Mouse (Mus musculus) thymus, postnatal 14 days (tissue): ENCODE measurements around the gene Ltf.

Experiments
- DNase-seq: peaks from one replicate; pipeline ENCODE4 v3.0.0; 2021

The Ltf gene

GRCm38 (mm10) chr9:111019022-111019421 lies at the start of gene Ltf:
Ltf (plus strand) TSS chr9:111019271.
- DNase-seq, result no peak

DNA sequence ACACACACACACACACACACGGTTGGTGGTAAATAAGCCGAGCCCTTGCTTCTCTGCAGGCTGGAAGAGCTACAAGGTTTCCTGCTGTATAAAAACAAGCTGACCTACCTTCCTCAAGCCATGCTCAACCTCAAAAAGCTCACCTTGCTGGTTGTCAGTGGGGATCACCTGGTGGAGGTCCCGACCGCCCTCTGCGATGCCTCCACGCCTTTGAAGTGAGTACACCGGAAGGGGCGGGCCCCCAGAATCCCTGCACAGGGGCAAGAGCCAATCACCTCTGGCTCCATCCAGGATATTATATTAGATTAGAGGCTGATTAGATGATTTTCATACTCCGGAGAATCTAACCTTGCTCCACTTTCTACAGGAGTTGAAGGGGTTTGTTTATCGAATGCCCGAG lies 39.7 kb upstream of the Ltf start:
- no peak for DNase-seq

DNA sequence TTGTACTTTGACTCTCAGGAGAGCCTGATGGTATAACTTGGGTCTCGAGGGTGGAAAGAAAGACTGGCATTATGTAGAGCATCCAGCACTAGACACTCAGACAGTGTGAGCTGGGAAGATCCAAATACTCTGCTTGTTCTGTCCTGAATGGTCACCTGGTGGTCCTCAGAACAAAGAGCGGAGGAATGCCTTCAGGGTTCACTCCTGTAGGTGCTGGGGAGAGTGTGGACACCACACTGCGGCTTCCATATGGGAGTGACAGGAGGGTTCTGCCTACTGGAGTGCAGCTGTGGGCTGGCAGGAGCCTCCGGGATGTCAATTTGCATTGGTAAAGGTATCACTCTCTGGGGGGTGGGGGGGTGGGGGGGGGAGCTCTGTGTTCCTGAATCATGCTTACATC lies 36.7 kb upstream of the Ltf start:
- no peak for DNase-seq

DNA sequence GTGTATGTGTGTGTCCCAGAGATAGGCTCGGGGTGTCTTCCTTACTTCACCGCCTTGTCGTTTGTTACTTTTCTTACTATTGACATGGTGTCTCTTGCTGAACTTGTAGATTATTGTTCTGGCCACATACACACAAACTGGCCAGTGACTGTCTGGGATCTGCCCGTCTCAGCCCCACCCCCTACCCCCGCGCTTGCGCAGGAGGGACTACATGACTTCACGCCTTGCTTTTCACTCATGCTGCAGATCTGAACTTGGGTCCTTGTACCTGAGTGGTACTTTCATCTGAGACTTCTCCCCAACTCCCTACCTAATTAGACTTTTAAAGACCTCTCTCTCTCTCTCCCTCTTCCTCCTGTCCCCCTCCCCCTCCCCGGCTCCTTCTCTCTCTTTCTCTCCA lies 35.0 kb upstream of the Ltf start:
- DNase-seq, result no peak

DNA sequence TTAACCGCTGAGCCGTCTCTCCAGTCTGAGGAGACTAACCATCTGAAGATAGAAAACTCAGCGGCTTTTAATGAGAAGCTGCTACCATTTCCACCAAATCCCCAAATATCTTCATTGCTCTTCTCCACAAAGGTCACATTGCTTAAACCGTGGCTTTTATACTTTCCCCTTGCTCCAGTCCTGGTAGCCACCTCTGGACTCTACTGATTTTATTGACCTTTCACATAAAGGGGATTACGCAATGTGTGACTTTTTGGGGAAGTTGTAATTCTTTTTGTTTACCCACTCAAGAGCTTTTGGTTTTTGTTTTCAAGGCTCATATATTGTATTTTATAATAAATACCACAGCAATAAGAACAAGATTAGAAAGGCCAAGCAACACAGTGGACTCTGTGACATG lies 33.5 kb upstream of the Ltf start:
- no peak for DNase-seq

DNA sequence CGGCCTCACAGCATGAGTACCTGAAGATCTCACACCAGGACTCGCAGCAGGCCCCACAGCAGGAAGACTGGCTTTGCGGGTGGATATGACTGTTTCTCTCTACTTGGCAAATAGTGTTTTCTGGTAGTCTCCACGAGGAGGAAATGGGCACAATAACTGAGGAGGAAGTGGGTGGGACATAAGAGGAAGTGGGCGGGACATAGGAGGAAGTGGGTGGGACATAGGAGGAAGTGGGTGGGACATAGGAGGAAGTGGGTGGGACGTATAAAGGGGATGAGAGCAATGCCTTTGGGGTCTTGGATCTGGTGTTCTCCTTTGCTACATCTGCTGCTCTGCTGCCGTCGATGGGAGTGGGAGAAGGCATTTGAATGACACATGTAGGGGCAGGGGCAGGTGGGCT lies 33.1 kb upstream of the Ltf start:
- peak; percentile 10 for DNase-seq

- no peak for DNase-seq
Measured at GRCm38 (mm10) chr9:110987331-110987730, 31.7 kb upstream of the Ltf start.

DNA sequence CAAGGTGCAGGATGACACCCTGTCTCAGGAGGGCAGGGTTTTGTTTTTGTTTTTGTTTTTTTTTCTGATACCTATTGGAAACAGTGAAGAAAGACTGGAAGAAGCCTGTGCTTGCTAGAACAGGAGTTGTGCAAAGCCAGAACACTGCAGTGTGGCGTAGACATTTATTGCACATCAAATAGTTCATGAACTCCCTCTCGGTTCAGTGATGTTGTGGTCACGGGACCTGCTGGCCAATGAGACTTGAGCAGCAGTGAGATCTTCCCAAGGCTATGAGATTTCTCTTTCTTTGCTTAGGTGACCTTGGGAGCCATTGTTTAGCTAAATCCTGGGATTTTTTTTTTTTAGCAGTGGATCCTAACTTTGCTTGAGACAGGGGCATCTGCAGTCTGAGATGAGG lies 31.0 kb upstream of the Ltf start:
- DNase-seq, result no peak

GRCm38 (mm10) chr9:110989141-110989540 lies 29.9 kb upstream of the Ltf start:
- DNase-seq, result no peak

DNA sequence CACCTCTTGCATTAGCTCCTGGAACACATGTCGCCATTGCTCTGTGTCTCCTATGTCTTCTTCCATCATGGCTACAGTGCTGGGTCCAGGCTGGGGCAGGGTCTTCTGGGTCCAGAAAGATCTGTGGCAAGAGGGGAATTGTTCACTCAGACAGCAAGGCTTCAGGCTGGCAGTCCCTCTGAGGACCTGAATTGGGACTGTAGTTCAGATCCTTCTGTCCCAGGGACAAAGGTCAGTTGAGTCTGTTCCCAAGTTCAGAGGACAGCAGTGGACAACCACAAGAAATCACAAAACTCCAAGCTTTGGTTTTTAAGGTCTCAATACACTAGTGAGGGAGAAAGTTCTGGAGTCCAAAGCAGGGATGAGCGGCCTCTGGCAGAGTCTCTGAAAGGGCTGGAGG lies 29.5 kb upstream of the Ltf start:
- DNase-seq, result no peak

GRCm38 (mm10) chr9:110990204-110990603 lies 28.9 kb upstream of the Ltf start, which contains the start of gene Rtp3:
Rtp3 (minus strand) TSS chr9:110990583.
- DNase-seq, result no peak

DNA sequence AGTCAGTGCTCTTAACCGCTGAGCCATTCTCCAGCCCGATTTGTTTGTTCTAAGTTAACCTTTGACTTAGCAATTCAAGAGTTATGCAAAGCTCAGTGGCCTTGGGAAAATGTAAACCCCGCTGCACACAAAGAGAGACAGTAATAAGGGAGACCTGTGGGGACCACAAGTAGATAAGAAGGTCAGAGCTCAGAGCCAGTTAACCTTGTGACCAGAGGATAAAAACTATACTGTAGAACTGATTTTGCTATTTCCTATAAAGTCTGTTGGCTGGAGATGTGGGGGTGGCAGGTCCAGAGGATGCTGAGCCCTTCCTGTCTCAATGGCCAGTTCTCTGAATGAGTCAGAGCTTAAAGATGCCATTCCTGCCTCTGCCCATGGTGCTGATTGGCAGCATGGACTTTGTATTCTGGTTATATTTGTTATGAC lies 25.8 kb upstream of the Ltf start:
- DNase-seq, result no peak

GRCm38 (mm10) chr9:110994716-110995172 lies 24.3 kb upstream of the Ltf start:
- peak; percentile 87 for DNase-seq

DNA sequence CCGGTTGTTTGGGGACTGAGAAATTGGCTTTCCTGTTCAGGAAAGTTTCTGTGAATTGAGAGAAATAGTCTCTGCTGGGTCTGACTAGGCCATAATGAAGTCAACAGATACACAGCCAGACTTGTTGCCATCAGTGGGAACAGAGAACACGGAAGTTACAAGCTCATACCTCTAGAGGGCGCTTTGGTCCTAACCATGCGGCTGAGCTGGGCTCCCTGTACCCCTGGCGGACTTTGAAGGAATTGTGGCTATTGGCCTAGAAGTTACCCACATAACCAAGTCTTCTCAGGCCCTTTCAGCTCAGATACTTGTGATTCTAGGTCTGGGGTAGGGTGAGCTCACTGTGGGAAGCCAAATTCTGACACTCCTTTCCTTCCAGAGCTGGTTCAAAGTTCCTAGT lies 21.8 kb upstream of the Ltf start:
- DNase-seq, result peak; percentile 82

DNA sequence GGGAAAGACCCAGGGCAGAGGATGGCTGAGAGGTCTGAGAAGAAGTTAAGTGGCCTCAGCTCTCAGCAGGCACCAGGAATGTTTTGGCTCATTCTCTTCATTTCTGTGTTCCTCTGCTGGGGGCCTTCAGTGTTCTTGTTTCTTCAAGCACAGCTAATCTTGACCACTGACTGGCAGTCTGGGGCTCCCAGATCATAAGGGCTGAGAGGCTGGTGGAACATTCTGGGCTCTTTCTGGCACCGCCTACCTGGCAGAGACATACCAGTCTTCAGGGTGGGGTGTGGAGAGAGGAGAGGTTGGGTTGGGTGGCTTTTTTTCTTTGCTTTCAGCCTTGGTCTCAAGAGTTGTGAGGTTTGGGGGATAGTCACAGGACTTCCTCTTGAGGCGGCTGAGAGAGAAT lies 20.0 kb upstream of the Ltf start:
- no peak for DNase-seq

DNA sequence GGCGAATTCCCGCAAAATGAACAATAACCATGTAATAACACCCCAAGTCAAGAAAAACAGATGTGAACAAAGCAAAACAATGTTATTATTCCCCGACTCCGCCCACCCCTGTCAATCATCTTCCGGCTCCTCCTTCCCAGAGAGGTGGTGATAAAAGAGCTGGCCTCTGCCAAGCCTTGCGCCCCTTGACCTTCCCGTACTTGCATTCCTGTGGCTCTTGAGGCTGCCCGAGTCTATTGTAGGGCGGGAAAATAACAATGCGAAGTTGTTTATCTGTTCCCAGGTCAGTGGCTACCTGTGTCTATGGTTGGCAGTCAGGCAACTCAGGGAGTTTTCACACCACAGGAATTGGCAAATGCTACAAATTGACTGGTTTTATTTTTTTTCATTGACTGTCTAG lies 19.2 kb upstream of the Ltf start:
- DNase-seq, result no peak

- no peak for DNase-seq
Measured at GRCm38 (mm10) chr9:111001621-111002020, 17.4 kb upstream of the Ltf start.

GRCm38 (mm10) chr9:111003279-111003678 lies 15.8 kb upstream of the Ltf start:
- no peak for DNase-seq

- no peak for DNase-seq
Measured at GRCm38 (mm10) chr9:111006544-111006943, 12.5 kb upstream of the Ltf start.

DNA sequence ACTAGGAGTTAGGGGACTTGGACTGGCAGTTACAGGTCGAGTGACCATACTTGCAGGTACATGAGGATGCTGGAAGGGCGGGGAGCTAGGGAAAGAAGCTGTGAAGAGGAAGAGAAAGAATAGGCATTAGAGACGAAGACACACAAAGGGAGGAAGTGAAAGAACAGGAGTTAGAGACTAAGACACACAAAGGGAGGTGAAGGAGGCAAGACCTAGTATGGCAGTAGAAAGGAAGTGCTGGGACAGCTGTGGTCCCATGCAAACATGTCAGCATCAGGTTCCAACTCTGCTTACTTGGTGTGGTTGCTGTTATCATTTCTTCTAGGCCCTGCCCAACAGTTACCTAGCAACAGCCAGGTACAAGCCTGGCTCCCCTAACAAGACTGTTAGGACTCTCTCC lies 9.3 kb upstream of the Ltf start:
- DNase-seq, result no peak

DNA sequence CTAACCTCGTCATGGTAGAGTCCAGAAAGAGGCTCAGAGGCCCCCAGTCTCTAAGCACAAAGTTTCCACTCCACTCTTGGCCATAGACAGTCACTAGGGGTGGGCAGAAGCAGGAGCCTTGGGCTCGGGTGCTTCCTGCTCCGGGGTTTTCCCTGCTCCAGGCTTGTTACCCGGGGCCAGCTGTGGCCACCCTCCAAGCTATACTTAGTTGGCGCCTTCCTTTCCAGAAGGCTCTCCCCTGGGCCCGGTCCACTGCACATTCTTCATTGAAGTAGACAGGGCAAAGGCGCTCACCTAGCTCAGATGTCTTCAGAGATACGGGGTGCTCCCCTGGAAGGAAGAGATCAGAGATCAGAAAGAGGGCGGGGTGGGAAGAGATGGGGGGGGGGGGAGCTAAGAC lies 7.5 kb upstream of the Ltf start:
- DNase-seq, result no peak

- DNase-seq, result no peak
Measured at GRCm38 (mm10) chr9:111012041-111012440, 7.0 kb upstream of the Ltf start.

- no peak for DNase-seq
Measured at GRCm38 (mm10) chr9:111015658-111016057, 3.4 kb upstream of the Ltf start.

GRCm38 (mm10) chr9:111026791-111027190 lies 7.7 kb downstream of the Ltf start:
- no peak for DNase-seq

DNA sequence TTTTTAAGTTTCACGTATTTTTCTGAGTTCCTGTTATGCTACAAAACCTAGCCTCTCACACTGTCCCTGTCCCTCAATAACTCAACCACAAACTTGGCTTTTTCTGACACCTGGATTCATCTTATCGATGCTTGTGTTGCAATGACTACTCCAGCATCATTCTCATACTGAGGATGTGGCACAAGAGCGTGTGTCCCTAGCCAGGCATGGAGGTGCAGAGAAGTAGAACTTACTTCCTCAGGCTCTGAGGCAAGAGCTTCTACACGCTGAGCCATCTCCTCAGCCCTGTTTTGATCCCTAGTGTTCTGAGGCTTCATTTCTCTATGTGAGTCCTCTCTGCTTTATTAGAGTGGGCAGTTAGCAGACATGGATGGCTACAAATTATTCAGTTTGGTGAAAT lies 14.6 kb downstream of the Ltf start:
- DNase-seq, result no peak

GRCm38 (mm10) chr9:111039966-111040365 lies 20.9 kb downstream of the Ltf start:
- no peak for DNase-seq
